Mouse (Mus musculus) forebrain, embryonic 11.5 days (tissue): Measurements from ENCODE around the gene Adamtsl2. TPM values are rescaled to one million over a fixed set of nuclear protein-coding genes. Genes with fewer than 3 reads are reported as not detected.
A peak's percentile ranks its signal among the peaks of the same experiment; 100 is the strongest.

Experiments
- ATAC-seq: fragments of 200-750 bp; cut with Nextera tagmentation; replicated peaks from 2 replicates; pipeline ENCODE4 v1.8.0; 2017; ENCODE audit warnings: moderate TSS enrichment; ENCODE audit not compliant: low FRiP score
- DNase-seq: peaks from one replicate; pipeline ENCODE4 v3.0.0-alpha.2; 2017; ENCODE audit warnings: low spot score
- H3K27ac ChIP-seq: fragments of 300-500 bp; sonication (generic); 2 replicates; pipeline ENCODE4 v1.5.1; 2014; ENCODE audit warnings: low read depth, low read length
- H3K27me3 ChIP-seq: fragments of 300-500 bp; sonication (generic); 2 replicates; pipeline ENCODE4 v1.6.1; 2014; ENCODE audit warnings: mild to moderate bottlenecking, low read length, mixed read lengths; ENCODE audit not compliant: control insufficient read depth, insufficient read depth
- H3K36me3 ChIP-seq: fragments of 300-500 bp; sonication (generic); 2 replicates; pipeline ENCODE4 v1.6.1; 2014; ENCODE audit warnings: mild to moderate bottlenecking, low read length, moderate library complexity, mixed read lengths; ENCODE audit not compliant: control insufficient read depth, insufficient read depth
- H3K4me1 ChIP-seq: fragments of 300-500 bp; sonication (generic); replicated peaks from 2 replicates; pipeline ENCODE4 v1.6.1; 2014; ENCODE audit warnings: low read length, mixed read lengths; ENCODE audit not compliant: control insufficient read depth, insufficient read depth
- H3K4me2 ChIP-seq: fragments of 300-500 bp; sonication (generic); 2 replicates; pipeline ENCODE4 v1.6.1; 2014; ENCODE audit warnings: low read depth, mild to moderate bottlenecking, low read length, moderate library complexity, mixed read lengths; ENCODE audit not compliant: severe bottlenecking
- H3K4me3 ChIP-seq: fragments of 300-500 bp; sonication (generic); 2 replicates; pipeline ENCODE4 v1.5.1; 2014; ENCODE audit warnings: low read depth, low read length
- H3K9ac ChIP-seq: fragments of 300-500 bp; sonication (generic); 2 replicates; pipeline ENCODE4 v1.6.1; 2014; ENCODE audit warnings: low read length
- H3K9me3 ChIP-seq: fragments of 300-500 bp; sonication (generic); 2 replicates; pipeline ENCODE4 v1.6.1; 2016; ENCODE audit warnings: low read length, mixed read lengths; ENCODE audit not compliant: control insufficient read depth
- WGBS: fragments of 180-500 bp; shearing (Covaris S2); extraction: QIAGEN DNeasy Blood & Tissue Kit; methylation state at CpG from one replicate; pipeline ENCODE4 v1.1.7; 2014; 5-methylcytosine and 5-hydroxymethylcytosine counted together
- polyA plus RNA-seq: library from polyadenylated mRNA; unstranded; fragments of >200 nt; fragmentation: Nextera tagmentation; extraction: Ambion mirVana; gene quantifications from 2 replicates; pipeline ENCODE4 v1.2.1, GENCODE M21; 2014

Adamtsl2 gene
- polyA plus RNA-seq, 1 experiment from 2014 or later = 4.4 TPM

- ATAC-seq = no peak
Observed at GRCm38 (mm10) chr2:27069646-27070045, 9.5 kb upstream of the Adamtsl2 start.

GRCm38 (mm10) chr2:27070247-27070813, 8.8 kb upstream of the Adamtsl2 start:
- H3K27ac ChIP-seq = no peak overlapping the region
- 71% methylated on average over 2 of the region's 2 CpGs for WGBS

More at GRCm38 (mm10) chr2:27069646-27070045, 9.5 kb upstream of the Adamtsl2 start:
- no peak overlapping the region for H3K4me3 ChIP-seq
- no peaks in the 10 kb centered on the region for H3K9me3 ChIP-seq
- H3K27me3 ChIP-seq = no peaks in the 10 kb centered on the region
- H3K9ac ChIP-seq = no peak overlapping the region
- H3K27ac ChIP-seq = no peak overlapping the region
- H3K4me2 ChIP-seq = no peak overlapping the region
- WGBS = 62% methylated on average over 3 of the region's 3 CpGs
- DNase-seq = no peak
- H3K36me3 ChIP-seq = no peaks in the 10 kb centered on the region
- no peaks in the 10 kb centered on the region for H3K4me1 ChIP-seq

GRCm38 (mm10) chr2:27071137-27071536, 8.0 kb upstream of the Adamtsl2 start:
- H3K27ac ChIP-seq = no peak overlapping the region
- no peak overlapping the region for H3K9ac ChIP-seq
- no peak overlapping the region for H3K4me3 ChIP-seq
- ATAC-seq = no peak
- H3K27me3 ChIP-seq = no peaks in the 10 kb centered on the region
- no peaks in the 10 kb centered on the region for H3K4me1 ChIP-seq
- no peaks in the 10 kb centered on the region for H3K9me3 ChIP-seq
- no peaks in the 10 kb centered on the region for H3K36me3 ChIP-seq
- H3K4me2 ChIP-seq = no peak overlapping the region
- 82% methylated on average over 4 of the region's 4 CpGs for WGBS
- DNase-seq = no peak

More at GRCm38 (mm10) chr2:27070247-27070813, 8.8 kb upstream of the Adamtsl2 start:
- DNase-seq = no peak
- H3K9ac ChIP-seq = no peak overlapping the region
- no peaks in the 10 kb centered on the region for H3K4me1 ChIP-seq
- H3K4me2 ChIP-seq = no peak overlapping the region
- H3K9me3 ChIP-seq = no peaks in the 10 kb centered on the region
- no peaks in the 10 kb centered on the region for H3K27me3 ChIP-seq
- no peaks in the 10 kb centered on the region for H3K36me3 ChIP-seq
- no peak for ATAC-seq
- H3K4me3 ChIP-seq = no peak overlapping the region

GRCm38 (mm10) chr2:27071978-27072377, 7.2 kb upstream of the Adamtsl2 start, which contains the start of gene Mymk:
TSS of gene Mymk (minus strand) at chr2:27072179.
- DNase-seq (no peak), ATAC-seq (no peak)
- Histone ChIP-seq H3K27ac (no peak within 1 kb of the TSS), H3K36me3 (no peaks in the 10 kb centered on the region), H3K9me3 (no peaks in the 10 kb centered on the region), H3K27me3 (no peaks in the 10 kb centered on the region), H3K4me3 (no peak within 1 kb of the TSS), H3K4me2 (no peak within 1 kb of the TSS), H3K9ac (no peak within 1 kb of the TSS), H3K4me1 (no peaks in the 10 kb centered on the region)
- 84% methylated on average over 2 of the region's 2 CpGs for WGBS

- Histone ChIP-seq H3K4me1 (no peaks in the 10 kb centered on the region), H3K27me3 (no peaks in the 10 kb centered on the region), H3K4me3 (no peak overlapping the region), H3K4me2 (no peak overlapping the region), H3K27ac (no peak overlapping the region), H3K9me3 (no peaks in the 10 kb centered on the region), H3K9ac (no peak overlapping the region), H3K36me3 (no peaks in the 10 kb centered on the region)
- ATAC-seq (no peak), DNase-seq (no peak)
- 79% methylated on average over 4 of the region's 4 CpGs for WGBS
Observed at GRCm38 (mm10) chr2:27073407-27073806, 5.8 kb upstream of the Adamtsl2 start.

GRCm38 (mm10) chr2:27074804-27075203, 4.4 kb upstream of the Adamtsl2 start:
- Histone ChIP-seq H3K9ac (no peak overlapping the region), H3K36me3 (no peaks in the 10 kb centered on the region), H3K4me1 (peaks cover 6% of the 10 kb centered on the region; the same call in 1 of the 2 replicates), H3K27me3 (no peaks in the 10 kb centered on the region), H3K4me3 (no peak overlapping the region), H3K4me2 (no peak overlapping the region), H3K27ac (no peak overlapping the region), H3K9me3 (no peaks in the 10 kb centered on the region)
- ATAC-seq = no peak
- DNase-seq = no peak
- 95% methylated on average over 4 of the region's 4 CpGs for WGBS

GRCm38 (mm10) chr2:27075485-27075884, 3.7 kb upstream of the Adamtsl2 start:
- 62% methylated on average over 3 of the region's 3 CpGs for WGBS
- Histone ChIP-seq H3K9ac (no peak overlapping the region), H3K36me3 (no peaks in the 10 kb centered on the region), H3K4me3 (no peak overlapping the region), H3K9me3 (no peaks in the 10 kb centered on the region), H3K4me1 (peaks cover 6% of the 10 kb centered on the region; the same call in 1 of the 2 replicates), H3K4me2 (no peak overlapping the region), H3K27me3 (no peaks in the 10 kb centered on the region), H3K27ac (no peak overlapping the region)
- ATAC-seq (no peak), DNase-seq (peak; percentile 57)

- Histone ChIP-seq H3K9ac (no peak overlapping the region), H3K27me3 (no peaks in the 10 kb centered on the region), H3K9me3 (no peaks in the 10 kb centered on the region), H3K27ac (no peak overlapping the region), H3K4me1 (peaks cover 6% of the 10 kb centered on the region; the same call in 1 of the 2 replicates), H3K36me3 (no peaks in the 10 kb centered on the region), H3K4me3 (no peak overlapping the region), H3K4me2 (no peak overlapping the region)
- no peak for ATAC-seq
- 64% methylated on average over 10 of the region's 10 CpGs for WGBS
- no peak for DNase-seq
Observed at GRCm38 (mm10) chr2:27077655-27078244, 1.4 kb upstream of the Adamtsl2 start.

GRCm38 (mm10) chr2:27078312-27078711, 867 bp upstream of the Adamtsl2 start:
- Histone ChIP-seq H3K4me1 (peaks cover 6% of the 10 kb centered on the region; the same call in 1 of the 2 replicates), H3K27ac (no peak overlapping the region)
- ATAC-seq = no peak

More at GRCm38 (mm10) chr2:27078312-27078711, 867 bp upstream of the Adamtsl2 start:
- no peak overlapping the region for H3K9ac ChIP-seq
- DNase-seq = no peak
- H3K9me3 ChIP-seq = no peaks in the 10 kb centered on the region
- H3K4me2 ChIP-seq = no peak overlapping the region
- no peaks in the 10 kb centered on the region for H3K36me3 ChIP-seq
- no peaks in the 10 kb centered on the region for H3K27me3 ChIP-seq
- 44% methylated on average over 2 of the region's 2 CpGs for WGBS
- no peak overlapping the region for H3K4me3 ChIP-seq
